Mouse (Mus musculus) myocyte (in vitro differentiated cells): ENCODE measurements at regions not wholly inside any gene's neighbourhood (a gene's known extent, or its start where the extent isn't known, plus 50 kb on each side); places are given as distances from the start of the nearest gene placed in this dataset.

Experiments
- H3K27me3 ChIP-seq: one replicate; pipeline ENCODE4 v1.6.1; 2011; ENCODE audit not compliant: control insufficient read depth, insufficient read depth, insufficient read length
- H3K36me3 ChIP-seq: one replicate; pipeline ENCODE4 v1.6.1; 2011; ENCODE audit not compliant: control insufficient read depth, insufficient read depth
- H3K4me2 ChIP-seq: one replicate; pipeline ENCODE4 v1.6.1; 2011; ENCODE audit warnings: low read depth, control low read depth
- H3K4me3 ChIP-seq: one replicate; pipeline ENCODE4 v1.5.1; 2011; ENCODE audit warnings: mild to moderate bottlenecking, control low read depth, moderate library complexity
- H3K79me2 ChIP-seq: one replicate; pipeline ENCODE4 v1.6.1; 2011; ENCODE audit not compliant: control insufficient read depth, insufficient read depth
- H3ac ChIP-seq: one replicate; pipeline ENCODE4 v1.6.1; 2011; ENCODE audit not compliant: control insufficient read depth, insufficient read length
- CEBPB ChIP-seq: IDR thresholded peaks from 2 replicates; pipeline ENCODE4 v1.6.1; 2011; ENCODE audit warnings: mild to moderate bottlenecking, moderate library complexity; ENCODE audit not compliant: poor library complexity, insufficient read depth, severe bottlenecking
- E2F4 ChIP-seq: IDR thresholded peaks from one replicate; pipeline ENCODE4 v1.6.1; 2011; ENCODE audit warnings: mild to moderate bottlenecking, control low read depth, moderate library complexity; ENCODE audit not compliant: insufficient read depth
- MAX ChIP-seq: IDR thresholded peaks from one replicate; pipeline ENCODE4 v1.6.1; 2011; ENCODE audit warnings: low read depth, mild to moderate bottlenecking, control low read depth
- MYOD1 ChIP-seq, 3 experiments: IDR thresholded peaks; one replicate each; pipeline ENCODE4 v1.6.1; 2011; ENCODE audit warnings: control low read depth in 2 of 3, low read depth in 2 of 3, mild to moderate bottlenecking in 2 of 3, moderate library complexity in 1 of 3; ENCODE audit not compliant: insufficient read length in 2 of 3, control insufficient read depth in 1 of 3
- MYOG ChIP-seq, 3 experiments: IDR thresholded peaks; one replicate each; pipeline ENCODE4 v1.6.1; 2011; ENCODE audit warnings: control low read depth in 2 of 3, low read depth in 2 of 3, mild to moderate bottlenecking in 2 of 3; ENCODE audit not compliant: insufficient read length in 2 of 3, control insufficient read depth in 1 of 3, insufficient read depth in 1 of 3
- POLR2A ChIP-seq: IDR thresholded peaks from one replicate; pipeline ENCODE4 v1.6.1; 2011; ENCODE audit warnings: low read depth, mild to moderate bottlenecking, control low read depth, moderate library complexity; ENCODE audit not compliant: insufficient read length
- POLR2AphosphoS2 ChIP-seq: IDR thresholded peaks from one replicate; pipeline ENCODE4 v1.6.1; 2011; ENCODE audit warnings: low read depth, control low read depth; ENCODE audit not compliant: insufficient read length
- REST ChIP-seq: IDR thresholded peaks from one replicate; pipeline ENCODE4 v1.6.1; 2011; ENCODE audit warnings: mild to moderate bottlenecking, control low read depth, moderate library complexity; ENCODE audit not compliant: insufficient read depth, insufficient read length
- SRF ChIP-seq: IDR thresholded peaks from one replicate; pipeline ENCODE4 v1.6.1; 2011; ENCODE audit warnings: low read depth; ENCODE audit not compliant: control insufficient read depth, insufficient read length
- TCF12 ChIP-seq: IDR thresholded peaks from one replicate; pipeline ENCODE4 v1.6.1; 2011; ENCODE audit warnings: mild to moderate bottlenecking, control low read depth; ENCODE audit not compliant: poor library complexity, insufficient read depth, severe bottlenecking
- TCF3 ChIP-seq: IDR thresholded peaks from one replicate; pipeline ENCODE4 v1.6.1; 2011; ENCODE audit warnings: low read depth, control low read depth; ENCODE audit not compliant: insufficient read length
- USF1 ChIP-seq: IDR thresholded peaks from one replicate; pipeline ENCODE4 v1.6.1; 2011; ENCODE audit warnings: low read depth, mild to moderate bottlenecking, control low read depth, moderate library complexity

DNA sequence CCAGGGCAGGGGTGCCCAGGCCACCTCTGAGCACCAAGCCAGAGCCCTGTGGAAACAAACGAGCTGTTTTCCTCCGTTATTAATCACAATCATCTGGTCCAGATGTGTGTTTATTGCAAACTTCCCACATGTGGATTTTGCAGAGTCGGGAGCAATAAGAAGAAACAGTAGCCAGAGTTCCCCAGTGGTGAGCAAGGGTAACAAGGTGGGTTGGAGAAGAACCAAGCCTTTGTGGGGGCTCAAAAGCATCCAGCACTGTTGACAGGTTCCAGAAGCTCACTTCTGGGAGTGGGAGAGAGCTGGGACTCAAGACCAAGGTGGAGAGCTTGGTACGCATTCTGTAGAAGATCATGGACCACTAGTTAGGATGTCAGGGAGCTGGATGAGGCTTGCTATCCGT lies 63.6 kb downstream of the Hif1an start:
- peaks cover 29% of the 10 kb centered on the region for H3K27me3 ChIP-seq
- TF ChIP-seq TCF12 (no peak), REST (no peak)
- no peak overlapping the region for H3K4me3 ChIP-seq
- no peaks in the 10 kb centered on the region for H3K79me2 ChIP-seq
- H3K4me2 ChIP-seq, result no peak overlapping the region
- H3ac ChIP-seq, result no peak overlapping the region
- no peaks in the 10 kb centered on the region for H3K36me3 ChIP-seq

DNA sequence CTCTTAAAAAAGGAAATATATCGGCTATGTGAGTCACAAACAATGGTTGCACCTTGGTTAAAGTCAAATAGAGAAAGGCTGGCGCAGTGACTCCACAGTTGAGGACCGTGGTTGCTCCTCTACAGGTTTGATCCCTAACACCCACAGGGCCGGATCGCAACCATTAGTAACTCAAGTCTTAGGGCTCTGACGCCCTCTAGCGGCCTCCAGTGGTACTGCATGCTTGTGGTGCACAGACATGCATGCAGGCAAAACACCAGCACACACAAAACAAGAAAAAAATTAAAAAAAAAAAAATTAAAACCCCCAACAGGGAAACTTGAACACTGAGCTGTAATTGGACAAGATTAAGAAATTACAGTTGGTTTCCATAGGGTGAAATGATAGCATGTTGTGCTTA lies 67.1 kb downstream of the Hif1an start:
- H3K4me3 ChIP-seq, result no peak overlapping the region
- TF ChIP-seq CEBPB, result no peak
- no peak for TF ChIP-seq REST
- no peak for TF ChIP-seq MYOG (IDR thresholded peaks at IDR 0.05; ENCODE audit: control insufficient read depth in 1 of 3, insufficient read depth in 1 of 3, insufficient read length in 2 of 3, low read depth in 2 of 3)
- TF ChIP-seq POLR2A, result no peak
- TF ChIP-seq POLR2AphosphoS2, result no peak
- no peak for TF ChIP-seq TCF3
- no peak for TF ChIP-seq TCF12
- no peak for TF ChIP-seq E2F4
- TF ChIP-seq MAX, result no peak
- no peak for TF ChIP-seq USF1
- TF ChIP-seq SRF, result no peak
- no peak for TF ChIP-seq MYOD1 (IDR thresholded peaks at IDR 0.05; ENCODE audit: control insufficient read depth in 1 of 3, insufficient read length in 2 of 3, low read depth in 2 of 3)
- no peak overlapping the region for H3K4me2 ChIP-seq
- peaks cover 50% of the 10 kb centered on the region for H3K27me3 ChIP-seq
- H3K36me3 ChIP-seq, result no peaks in the 10 kb centered on the region
- no peak overlapping the region for H3ac ChIP-seq
- no peaks in the 10 kb centered on the region for H3K79me2 ChIP-seq

DNA sequence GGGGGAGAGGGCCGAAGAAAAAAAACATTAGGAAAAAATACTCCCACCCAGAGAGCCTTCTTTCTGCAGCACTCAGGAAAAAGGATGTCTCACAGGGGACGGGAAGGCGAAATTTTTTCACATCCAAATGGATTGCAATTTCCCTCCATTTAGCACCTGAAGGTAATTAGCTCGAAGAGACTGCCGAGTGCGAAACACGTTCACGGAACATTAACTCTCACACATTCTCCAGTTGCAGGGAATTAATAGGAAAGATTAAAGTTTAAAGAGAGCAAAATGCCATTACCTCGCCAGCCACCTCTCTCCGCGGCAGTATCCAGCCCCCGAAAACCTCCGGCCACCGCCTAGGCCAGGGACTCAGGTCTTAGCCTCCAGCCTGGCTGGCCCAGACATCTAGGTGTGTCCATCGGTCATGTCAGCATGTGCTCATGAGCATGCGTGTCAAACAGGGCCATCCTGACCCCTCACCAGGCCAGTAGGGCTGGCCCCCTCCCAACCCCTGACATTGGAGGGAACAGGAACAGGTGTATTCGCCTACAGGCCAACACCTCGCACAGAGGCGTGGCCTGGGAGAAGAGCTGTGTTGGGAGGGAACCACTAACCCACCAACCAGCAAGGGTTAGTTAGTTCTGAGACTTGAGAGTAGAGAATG lies 68.8 kb downstream of the Hif1an start:
- H3K36me3 ChIP-seq, result no peaks in the 10 kb centered on the region
- H3ac ChIP-seq, result no peak overlapping the region
- TF ChIP-seq MAX (no peak), E2F4 (no peak), TCF12 (no peak), REST (no peak), MYOD1 (IDR thresholded peaks at IDR 0.05; ENCODE audit: control insufficient read depth in 1 of 3, insufficient read length in 2 of 3, low read depth in 2 of 3) (no peak), USF1 (no peak), MYOG (IDR thresholded peaks at IDR 0.05; ENCODE audit: control insufficient read depth in 1 of 3, insufficient read depth in 1 of 3, insufficient read length in 2 of 3, low read depth in 2 of 3) (no peak), POLR2A (no peak), SRF (no peak), POLR2AphosphoS2 (no peak), CEBPB (no peak), TCF3 (no peak)
- H3K27me3 ChIP-seq, result peaks cover 56% of the 10 kb centered on the region
- H3K4me3 ChIP-seq, result no peak overlapping the region
- H3K79me2 ChIP-seq, result no peaks in the 10 kb centered on the region
- H3K4me2 ChIP-seq, result no peak overlapping the region

DNA sequence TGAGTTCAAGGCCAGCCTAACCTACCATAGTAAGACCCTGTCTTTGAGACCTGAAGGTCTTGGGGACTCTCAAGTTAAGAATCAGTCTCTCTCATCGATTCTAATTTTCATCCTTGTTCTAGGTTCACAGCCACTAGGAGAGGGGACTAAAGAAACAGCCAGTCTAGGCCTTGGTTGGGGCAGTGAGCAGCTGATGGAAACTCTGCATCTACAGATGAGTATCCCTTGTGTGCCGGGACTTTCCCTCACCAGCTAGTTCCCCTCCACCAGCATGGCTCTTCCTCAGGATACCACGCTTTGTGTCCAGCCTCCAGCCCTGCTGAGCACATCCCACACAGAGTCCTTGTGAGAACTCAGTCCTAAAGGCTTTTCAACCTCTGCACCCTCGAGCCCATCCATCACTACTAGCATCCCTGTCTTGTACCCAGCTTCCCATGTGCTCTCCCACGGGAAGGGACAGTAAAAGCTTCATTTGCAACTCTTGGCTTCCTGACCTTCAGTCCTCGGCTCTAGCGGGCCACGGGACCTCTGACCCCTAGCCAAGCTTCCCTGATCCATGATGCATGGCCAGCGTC lies 74.6 kb downstream of the Hif1an start:
- no peaks in the 10 kb centered on the region for H3K79me2 ChIP-seq
- peaks cover 78% of the 10 kb centered on the region for H3K27me3 ChIP-seq
- H3K4me3 ChIP-seq, result no peak overlapping the region
- H3K36me3 ChIP-seq, result no peaks in the 10 kb centered on the region
- H3K4me2 ChIP-seq, result no peak overlapping the region
- no peak overlapping the region for H3ac ChIP-seq
- no peak for TF ChIP-seq MAX
- no peak for TF ChIP-seq POLR2A
- TF ChIP-seq TCF12, result no peak
- TF ChIP-seq TCF3, result no peak
- TF ChIP-seq MYOD1 (IDR thresholded peaks at IDR 0.05; ENCODE audit: control insufficient read depth in 1 of 3, insufficient read length in 2 of 3, low read depth in 2 of 3), result no peak
- TF ChIP-seq REST, result no peak
- TF ChIP-seq CEBPB, result no peak
- TF ChIP-seq MYOG (IDR thresholded peaks at IDR 0.05; ENCODE audit: control insufficient read depth in 1 of 3, insufficient read depth in 1 of 3, insufficient read length in 2 of 3, low read depth in 2 of 3), result no peak
- TF ChIP-seq USF1, result no peak
- TF ChIP-seq SRF, result no peak
- TF ChIP-seq E2F4, result no peak
- no peak for TF ChIP-seq POLR2AphosphoS2

DNA sequence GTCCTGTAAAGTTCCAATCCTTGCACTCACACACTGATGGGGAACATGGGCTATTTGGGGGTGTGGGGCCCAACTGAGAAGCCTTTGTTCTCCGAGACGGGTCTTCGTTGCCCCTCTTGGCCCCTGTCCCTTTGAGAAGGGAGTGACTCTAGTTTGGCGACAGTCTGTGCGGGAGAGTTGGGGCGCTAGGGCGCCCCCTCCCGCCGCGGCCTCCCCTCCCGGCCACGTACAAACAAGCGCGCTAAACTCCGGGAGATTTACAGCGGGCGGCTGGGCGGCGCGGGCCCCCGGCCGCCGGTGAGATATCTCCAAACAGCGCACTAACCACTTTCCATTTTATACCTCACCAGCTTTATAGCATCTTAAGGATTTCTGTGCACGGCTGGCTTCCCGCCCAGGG lies 77.4 kb downstream of the Hif1an start:
- Histone ChIP-seq H3K36me3 (no peaks in the 10 kb centered on the region), H3K4me2 (no peak overlapping the region), H3K4me3 (no peak overlapping the region), H3K79me2 (no peaks in the 10 kb centered on the region), H3K27me3 (peaks cover 79% of the 10 kb centered on the region), H3ac (no peak overlapping the region)
- TF ChIP-seq POLR2AphosphoS2, result no peak
- no peak for TF ChIP-seq MYOG (IDR thresholded peaks at IDR 0.05; ENCODE audit: control insufficient read depth in 1 of 3, insufficient read depth in 1 of 3, insufficient read length in 2 of 3, low read depth in 2 of 3)
- TF ChIP-seq MYOD1 (IDR thresholded peaks at IDR 0.05; ENCODE audit: control insufficient read depth in 1 of 3, insufficient read length in 2 of 3, low read depth in 2 of 3), result no peak
- TF ChIP-seq E2F4, result no peak
- no peak for TF ChIP-seq REST
- TF ChIP-seq USF1, result no peak
- no peak for TF ChIP-seq TCF12
- no peak for TF ChIP-seq TCF3
- TF ChIP-seq POLR2A, result no peak
- no peak for TF ChIP-seq CEBPB
- TF ChIP-seq MAX, result no peak
- no peak for TF ChIP-seq SRF
